Mouse (Mus musculus): ENCODE measurements around the gene Cxcr6.

- TF ChIP-seq CTCF (IDR thresholded peaks at IDR 0.05; ENCODE audit: low read depth) (no peak), EP300 (IDR thresholded peaks at IDR 0.05; ENCODE audit: low read depth) (no peak)
Measured at GRCm38 (mm10) chr9:123849976-123850695, 43.9 kb downstream of the Cxcr6 start.
